Mouse (Mus musculus): ENCODE measurements around the gene Iqsec1. TPM values are rescaled to one million over a fixed set of nuclear protein-coding genes. Genes with fewer than 3 reads are reported as not detected.

Iqsec1 gene
- total and polyA plus RNA-seq, 2 experiments from 2014 or later: 34.5 to 149 TPM

- DNase-seq (ENCODE audit: low spot score) (no peak), ATAC-seq (ENCODE audit: low FRiP score) (no peak)
- Histone ChIP-seq H3K9me3 (ENCODE audit: low read length) (no peaks in the 10 kb centered on the region), H3K4me2 (ENCODE audit: low read depth, low read length, poor library complexity, severe bottlenecking) (no peak overlapping the region), H3K9ac (replicated peaks; ENCODE audit: low read length, poor library complexity, severe bottlenecking) (no peak overlapping the region), H3K4me3 (ENCODE audit: low read depth, low read length) (no peak overlapping the region), H3K27ac (ENCODE audit: low read depth, low read length) (no peak overlapping the region), H3K4me1 (ENCODE audit: insufficient read depth, low read length) (no peaks in the 10 kb centered on the region), H3K27me3 (ENCODE audit: insufficient read depth, low read length) (no peaks in the 10 kb centered on the region), H3K36me3 (ENCODE audit: insufficient read depth, low read length) (no peaks in the 10 kb centered on the region)
- WGBS: 93% methylated on average over 2 of the region's 2 CpGs
- no peak for TF ChIP-seq CTCF (IDR thresholded peaks at IDR 0.05)
Observed at GRCm38 (mm10) chr6:90880975-90881374, 107.5 kb downstream of the Iqsec1 start.

DNA sequence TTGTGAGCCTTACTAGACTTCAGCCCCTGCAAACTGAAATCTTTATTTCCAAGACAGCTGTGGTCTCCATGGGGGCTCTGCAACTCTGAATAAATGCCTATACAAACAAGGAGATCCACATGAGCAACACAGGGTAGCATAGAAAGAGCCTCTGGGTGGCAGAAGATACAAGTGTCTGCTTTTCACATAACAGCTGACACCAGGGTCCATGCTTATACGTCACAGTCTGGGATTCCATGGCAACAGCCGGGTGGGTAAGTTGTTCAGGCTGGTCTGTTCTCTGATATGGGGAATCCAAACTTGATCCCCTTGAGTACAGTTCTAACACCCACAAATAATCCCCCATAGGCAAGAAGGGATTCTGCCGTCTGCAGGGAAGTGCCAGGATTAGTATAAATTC is 108.1 kb downstream of the Iqsec1 start:
- no peak overlapping the region for H3K27ac ChIP-seq (ENCODE audit: low read depth, low read length)
- TF ChIP-seq CTCF (IDR thresholded peaks at IDR 0.05): peak; percentile 64
- no peaks in the 10 kb centered on the region for H3K4me1 ChIP-seq (ENCODE audit: insufficient read depth, low read length)
- WGBS: 19% methylated on average over 3 of the region's 3 CpGs
- H3K27me3 ChIP-seq (ENCODE audit: insufficient read depth, low read length): no peaks in the 10 kb centered on the region
- DNase-seq (ENCODE audit: low spot score) (peak; percentile 66), ATAC-seq (ENCODE audit: low FRiP score) (peak; percentile 77)
- H3K4me2 ChIP-seq (ENCODE audit: low read depth, low read length, poor library complexity, severe bottlenecking): no peak overlapping the region
- H3K36me3 ChIP-seq (ENCODE audit: insufficient read depth, low read length): no peaks in the 10 kb centered on the region
- H3K4me3 ChIP-seq (ENCODE audit: low read depth, low read length): no peak overlapping the region
- no peaks in the 10 kb centered on the region for H3K9me3 ChIP-seq (ENCODE audit: low read length)
- no peak overlapping the region for H3K9ac ChIP-seq (replicated peaks; ENCODE audit: low read length, poor library complexity, severe bottlenecking)

- Histone ChIP-seq H3K9ac (replicated peaks; ENCODE audit: low read length, poor library complexity, severe bottlenecking) (no peak overlapping the region), H3K9me3 (ENCODE audit: low read length) (no peaks in the 10 kb centered on the region), H3K36me3 (ENCODE audit: insufficient read depth, low read length) (no peaks in the 10 kb centered on the region), H3K27me3 (ENCODE audit: insufficient read depth, low read length) (no peaks in the 10 kb centered on the region), H3K4me3 (ENCODE audit: low read depth, low read length) (no peak overlapping the region), H3K4me1 (ENCODE audit: insufficient read depth, low read length) (no peaks in the 10 kb centered on the region), H3K4me2 (ENCODE audit: low read depth, low read length, poor library complexity, severe bottlenecking) (no peak overlapping the region), H3K27ac (ENCODE audit: low read depth, low read length) (no peak overlapping the region)
- WGBS: 74% methylated on average over 8 of the region's 8 CpGs
- DNase-seq (ENCODE audit: low spot score) (no peak), ATAC-seq (ENCODE audit: low FRiP score) (no peak)
- no peak for TF ChIP-seq CTCF (IDR thresholded peaks at IDR 0.05)
Observed at GRCm38 (mm10) chr6:90871581-90871980, 116.9 kb downstream of the Iqsec1 start.

DNA sequence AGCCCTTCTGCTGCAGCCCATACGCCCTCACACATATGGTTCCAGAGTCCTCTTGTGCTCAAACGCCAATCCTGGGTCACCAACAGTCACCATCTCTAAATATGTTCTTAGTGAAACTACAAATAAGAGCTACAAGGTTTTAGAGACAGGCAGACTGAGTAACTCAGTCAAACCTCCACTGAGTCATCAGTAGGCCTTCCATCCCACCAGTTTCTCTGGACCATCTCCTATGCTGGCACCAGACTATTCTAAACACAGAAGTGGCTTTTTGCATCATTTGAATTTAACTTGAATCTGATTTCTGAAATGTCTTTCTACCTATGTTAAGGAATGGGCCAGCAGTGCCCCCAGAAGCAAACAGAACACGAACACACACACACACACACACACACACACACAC is 120.5 kb downstream of the Iqsec1 start:
- Histone ChIP-seq H3K4me3 (ENCODE audit: low read depth, low read length) (no peak overlapping the region), H3K4me2 (ENCODE audit: low read depth, low read length, poor library complexity, severe bottlenecking) (no peak overlapping the region), H3K9me3 (ENCODE audit: low read length) (no peaks in the 10 kb centered on the region), H3K36me3 (ENCODE audit: insufficient read depth, low read length) (no peaks in the 10 kb centered on the region), H3K27me3 (ENCODE audit: insufficient read depth, low read length) (no peaks in the 10 kb centered on the region), H3K4me1 (ENCODE audit: insufficient read depth, low read length) (no peaks in the 10 kb centered on the region), H3K9ac (replicated peaks; ENCODE audit: low read length, poor library complexity, severe bottlenecking) (no peak overlapping the region), H3K27ac (ENCODE audit: low read depth, low read length) (no peak overlapping the region)
- DNase-seq (ENCODE audit: low spot score): no peak
- ATAC-seq (ENCODE audit: low FRiP score): no peak
- TF ChIP-seq CTCF (IDR thresholded peaks at IDR 0.05): no peak
- 82% methylated on average over 3 of the region's 3 CpGs for WGBS

GRCm38 (mm10) chr6:90861370-90861769 is 127.1 kb downstream of the Iqsec1 start:
- no peak overlapping the region for H3K4me2 ChIP-seq (ENCODE audit: low read depth, low read length, poor library complexity, severe bottlenecking)
- WGBS: 77% methylated on average over 1 of the region's 1 CpGs
- ATAC-seq (ENCODE audit: low FRiP score) (no peak), DNase-seq (ENCODE audit: low spot score) (no peak)
- H3K9me3 ChIP-seq (ENCODE audit: low read length): no peaks in the 10 kb centered on the region
- H3K4me1 ChIP-seq (ENCODE audit: insufficient read depth, low read length): no peaks in the 10 kb centered on the region
- no peak overlapping the region for H3K9ac ChIP-seq (replicated peaks; ENCODE audit: low read length, poor library complexity, severe bottlenecking)
- no peak for TF ChIP-seq CTCF (IDR thresholded peaks at IDR 0.05)
- H3K27ac ChIP-seq (ENCODE audit: low read depth, low read length): no peak overlapping the region
- no peaks in the 10 kb centered on the region for H3K36me3 ChIP-seq (ENCODE audit: insufficient read depth, low read length)
- no peaks in the 10 kb centered on the region for H3K27me3 ChIP-seq (ENCODE audit: insufficient read depth, low read length)
- H3K4me3 ChIP-seq (ENCODE audit: low read depth, low read length): no peak overlapping the region

DNA sequence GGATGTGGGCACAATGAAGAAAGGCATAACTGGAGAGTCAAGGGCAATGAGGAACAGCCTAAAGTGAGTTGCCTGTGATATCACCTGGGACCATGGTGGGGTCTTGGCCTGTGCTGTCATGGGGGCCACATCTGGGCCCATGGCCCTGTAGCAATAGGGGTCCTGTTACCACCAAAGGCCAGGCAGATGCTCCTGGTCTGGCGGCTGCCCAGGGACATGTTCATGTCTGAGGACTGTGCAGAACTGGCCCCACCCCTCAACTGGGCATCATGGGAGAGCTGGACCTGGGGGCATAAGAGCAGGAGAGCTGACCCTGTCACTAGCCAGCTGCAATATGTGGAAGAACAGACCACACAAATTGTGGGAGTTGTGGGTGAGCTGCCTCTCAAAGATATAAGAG is 130.6 kb downstream of the Iqsec1 start:
- no peaks in the 10 kb centered on the region for H3K4me1 ChIP-seq (ENCODE audit: insufficient read depth, low read length)
- no peak for ATAC-seq (ENCODE audit: low FRiP score)

More for the DNA sequence above, 130.6 kb downstream of the Iqsec1 start:
- no peaks in the 10 kb centered on the region for H3K27me3 ChIP-seq (ENCODE audit: insufficient read depth, low read length)
- H3K27ac ChIP-seq (ENCODE audit: low read depth, low read length): no peak overlapping the region
- TF ChIP-seq CTCF (IDR thresholded peaks at IDR 0.05): no peak
- 91% methylated on average over 1 of the region's 1 CpGs for WGBS
- no peak overlapping the region for H3K9ac ChIP-seq (replicated peaks; ENCODE audit: low read length, poor library complexity, severe bottlenecking)
- H3K36me3 ChIP-seq (ENCODE audit: insufficient read depth, low read length): no peaks in the 10 kb centered on the region
- no peaks in the 10 kb centered on the region for H3K9me3 ChIP-seq (ENCODE audit: low read length)
- H3K4me2 ChIP-seq (ENCODE audit: low read depth, low read length, poor library complexity, severe bottlenecking): no peak overlapping the region
- no peak overlapping the region for H3K4me3 ChIP-seq (ENCODE audit: low read depth, low read length)
- no peak for DNase-seq (ENCODE audit: low spot score)
